Mouse (Mus musculus): ENCODE measurements around the gene Epha4. TPM values are rescaled to one million over a fixed set of nuclear protein-coding genes. Genes with fewer than 3 reads are reported as not detected.

Epha4 gene
- polyA plus RNA-seq, 1 experiment, result 5.2 TPM

DNA sequence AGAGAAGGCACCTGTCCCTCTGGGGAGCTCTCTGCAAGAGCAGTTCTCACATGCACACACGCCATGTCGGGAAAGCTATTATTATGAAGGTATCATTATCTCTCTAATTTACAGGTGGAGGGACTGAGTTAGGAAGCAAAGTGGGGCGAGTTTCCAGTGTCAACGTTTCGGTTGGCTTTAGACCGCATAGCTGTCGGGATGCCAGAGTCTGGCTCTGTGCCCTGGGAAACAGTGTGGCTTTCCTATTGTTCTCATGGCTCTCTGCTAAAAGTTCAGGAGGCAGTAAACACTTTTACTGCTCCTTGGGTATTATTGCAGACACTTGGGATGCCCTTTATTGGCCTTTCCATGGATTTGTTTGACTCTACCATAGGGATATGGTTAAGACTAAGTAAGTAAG is 144.0 kb downstream of the Epha4 start:
- TF ChIP-seq CTCF (conservative IDR thresholded peaks at IDR 0.05; ENCODE audit: insufficient read depth, insufficient read length, low read depth, low read length) (no peak), POLR2A (IDR thresholded peaks at IDR 0.05; ENCODE audit: low read depth, low read length) (no peak)
- peaks cover 1% of the 10 kb centered on the region; the same call in 1 of the 2 replicates for H3K36me3 ChIP-seq (ENCODE audit: control insufficient read depth, insufficient read depth, low read length)
- peak; percentile 51 for DNase-seq
- H3K27me3 ChIP-seq (replicated peaks; ENCODE audit: control insufficient read depth, insufficient read depth, low read length), result no peaks in the 10 kb centered on the region
- H3K4me3 ChIP-seq (ENCODE audit: insufficient read depth, low read depth, low read length), result no peak overlapping the region
- H3K27ac ChIP-seq (ENCODE audit: insufficient read depth, low read depth, low read length), result no peak overlapping the region
- 74% methylated on average over 7 of the region's 7 CpGs for WGBS
- H3K4me1 ChIP-seq (ENCODE audit: control insufficient read depth, insufficient read depth, low read length), result 0 out of 2 replicates have a peak, but pooled peaks cover 2% of the 10 kb centered on the region

DNA sequence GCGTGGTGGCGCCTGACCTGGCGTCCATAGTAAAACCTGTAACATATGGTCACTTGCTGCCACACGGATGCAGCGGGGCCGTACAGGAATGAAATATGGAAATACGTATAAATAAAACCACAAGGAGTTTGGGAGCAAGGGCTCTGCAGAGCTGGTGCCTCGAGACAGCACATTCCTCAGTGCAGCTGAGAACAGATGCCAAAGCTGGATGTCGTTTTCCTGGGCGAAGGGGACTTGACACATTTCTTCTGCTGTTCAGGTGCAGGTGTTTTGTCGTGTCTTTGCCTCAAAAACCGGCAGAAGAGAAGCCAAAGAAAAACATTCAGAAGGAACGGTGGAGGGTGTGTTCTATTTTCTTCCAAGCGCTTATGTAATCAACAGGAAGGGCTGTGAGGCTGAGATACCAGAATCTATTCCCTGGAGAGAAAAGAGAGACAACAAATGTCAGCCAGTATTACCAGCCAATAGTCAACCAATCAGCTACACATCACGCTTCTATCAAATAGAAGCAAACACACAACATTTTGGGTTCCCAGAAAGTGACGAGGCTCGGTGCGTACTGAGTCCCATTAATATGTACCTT is 145.5 kb downstream of the Epha4 start:
- DNase-seq, result peak; percentile 41
- TF ChIP-seq CTCF (conservative IDR thresholded peaks at IDR 0.05; ENCODE audit: insufficient read depth, insufficient read length, low read depth, low read length), result no peak
- no peak for TF ChIP-seq POLR2A (IDR thresholded peaks at IDR 0.05; ENCODE audit: low read depth, low read length)
- 0 out of 2 replicates have a peak, but pooled peaks cover 2% of the 10 kb centered on the region for H3K4me1 ChIP-seq (ENCODE audit: control insufficient read depth, insufficient read depth, low read length)
- no peak overlapping the region for H3K4me3 ChIP-seq (ENCODE audit: insufficient read depth, low read depth, low read length)
- WGBS, result 76% methylated on average over 18 of the region's 18 CpGs
- no peaks in the 10 kb centered on the region for H3K27me3 ChIP-seq (replicated peaks; ENCODE audit: control insufficient read depth, insufficient read depth, low read length)
- H3K36me3 ChIP-seq (ENCODE audit: control insufficient read depth, insufficient read depth, low read length), result no peaks in the 10 kb centered on the region; the same call in 1 of the 2 replicates
- no peak overlapping the region for H3K27ac ChIP-seq (ENCODE audit: insufficient read depth, low read depth, low read length)

DNA sequence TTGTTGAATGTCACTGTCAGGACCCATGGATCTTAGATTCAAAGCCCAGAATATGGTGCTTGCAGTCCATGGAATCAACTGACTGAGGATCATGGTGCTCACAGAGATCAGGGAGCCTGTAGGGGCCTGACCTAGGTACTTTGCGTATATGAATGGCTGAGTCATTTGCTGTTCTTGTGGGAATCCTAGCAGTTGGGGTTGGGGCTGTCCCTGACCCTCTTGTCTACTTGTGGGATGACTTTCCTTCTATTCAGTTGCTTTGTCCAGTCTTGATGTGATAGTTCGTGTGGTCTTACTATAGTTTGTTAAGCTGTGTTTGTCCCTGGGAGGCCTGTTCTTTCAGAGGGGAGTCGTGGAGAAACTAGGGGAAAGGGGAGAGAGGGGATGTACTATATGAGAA is 149.0 kb downstream of the Epha4 start:
- 0 out of 2 replicates have a peak, but pooled peaks cover 2% of the 10 kb centered on the region for H3K4me1 ChIP-seq (ENCODE audit: control insufficient read depth, insufficient read depth, low read length)
- H3K27me3 ChIP-seq (replicated peaks; ENCODE audit: control insufficient read depth, insufficient read depth, low read length), result no peaks in the 10 kb centered on the region
- H3K36me3 ChIP-seq (ENCODE audit: control insufficient read depth, insufficient read depth, low read length), result no peaks in the 10 kb centered on the region
- no peak overlapping the region for H3K4me3 ChIP-seq (ENCODE audit: insufficient read depth, low read depth, low read length)
- H3K27ac ChIP-seq (ENCODE audit: insufficient read depth, low read depth, low read length), result no peak overlapping the region
- no peak for DNase-seq
- WGBS, result 91% methylated on average over 3 of the region's 3 CpGs
- TF ChIP-seq POLR2A (IDR thresholded peaks at IDR 0.05; ENCODE audit: low read depth, low read length) (no peak), CTCF (conservative IDR thresholded peaks at IDR 0.05; ENCODE audit: insufficient read depth, insufficient read length, low read depth, low read length) (no peak)

DNA sequence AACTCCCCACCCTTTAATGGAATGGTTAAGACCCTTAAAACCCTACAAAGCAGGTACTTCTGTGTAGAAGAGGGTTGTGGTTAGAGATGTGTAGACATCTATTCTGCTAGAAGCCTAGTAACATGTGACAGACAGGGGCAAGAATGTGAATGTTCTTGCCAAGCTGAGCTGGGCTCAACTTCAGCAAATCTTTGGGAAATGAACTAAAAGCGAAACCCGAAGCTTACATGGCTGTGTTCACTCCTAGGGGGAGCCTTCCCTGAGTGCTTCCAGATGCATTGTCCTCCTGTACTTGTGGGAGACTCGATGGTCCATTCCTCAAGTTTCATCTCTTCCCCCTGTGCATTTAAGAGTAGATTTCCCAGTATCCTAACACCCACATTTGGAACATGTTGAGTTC is 150.3 kb downstream of the Epha4 start:
- DNase-seq, result no peak
- Histone ChIP-seq H3K4me1 (ENCODE audit: control insufficient read depth, insufficient read depth, low read length) (0 out of 2 replicates have a peak, but pooled peaks cover under 1% of the 10 kb centered on the region), H3K27me3 (replicated peaks; ENCODE audit: control insufficient read depth, insufficient read depth, low read length) (no peaks in the 10 kb centered on the region), H3K27ac (ENCODE audit: insufficient read depth, low read depth, low read length) (no peak overlapping the region), H3K36me3 (ENCODE audit: control insufficient read depth, insufficient read depth, low read length) (no peaks in the 10 kb centered on the region), H3K4me3 (ENCODE audit: insufficient read depth, low read depth, low read length) (no peak overlapping the region)
- TF ChIP-seq POLR2A (IDR thresholded peaks at IDR 0.05; ENCODE audit: low read depth, low read length), result no peak
- TF ChIP-seq CTCF (conservative IDR thresholded peaks at IDR 0.05; ENCODE audit: insufficient read depth, insufficient read length, low read depth, low read length), result no peak
- 68% methylated on average over 3 of the region's 3 CpGs for WGBS

DNA sequence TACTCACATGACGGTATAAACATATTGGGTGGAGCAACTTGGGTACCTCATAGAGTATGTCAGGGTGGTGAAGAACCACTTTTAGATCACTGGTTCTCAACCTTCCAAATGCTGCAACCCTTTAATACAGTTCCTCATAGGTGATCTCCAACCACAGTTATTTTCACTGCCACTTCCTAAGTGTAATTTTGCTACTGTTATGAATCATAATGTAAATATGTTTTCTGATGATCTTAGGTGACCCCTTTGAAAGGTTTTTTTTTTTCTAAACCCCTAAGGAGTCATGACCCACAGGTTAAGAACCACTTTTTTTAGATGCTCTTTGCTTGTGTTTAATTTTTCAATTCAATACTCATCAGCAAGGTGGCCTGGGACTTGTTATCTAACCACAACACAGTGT is 151.0 kb downstream of the Epha4 start:
- H3K4me1 ChIP-seq (ENCODE audit: control insufficient read depth, insufficient read depth, low read length), result no peaks in the 10 kb centered on the region
- TF ChIP-seq POLR2A (IDR thresholded peaks at IDR 0.05; ENCODE audit: low read depth, low read length), result no peak
- no peak for TF ChIP-seq CTCF (conservative IDR thresholded peaks at IDR 0.05; ENCODE audit: insufficient read depth, insufficient read length, low read depth, low read length)
- no peak overlapping the region for H3K4me3 ChIP-seq (ENCODE audit: insufficient read depth, low read depth, low read length)
- no peak overlapping the region for H3K27ac ChIP-seq (ENCODE audit: insufficient read depth, low read depth, low read length)
- no peak for DNase-seq
- no peaks in the 10 kb centered on the region for H3K36me3 ChIP-seq (ENCODE audit: control insufficient read depth, insufficient read depth, low read length)
- H3K27me3 ChIP-seq (replicated peaks; ENCODE audit: control insufficient read depth, insufficient read depth, low read length), result no peaks in the 10 kb centered on the region
- whole genome bisulfite sequencing, result 100% methylated on average over 1 of the region's 1 CpGs

DNA sequence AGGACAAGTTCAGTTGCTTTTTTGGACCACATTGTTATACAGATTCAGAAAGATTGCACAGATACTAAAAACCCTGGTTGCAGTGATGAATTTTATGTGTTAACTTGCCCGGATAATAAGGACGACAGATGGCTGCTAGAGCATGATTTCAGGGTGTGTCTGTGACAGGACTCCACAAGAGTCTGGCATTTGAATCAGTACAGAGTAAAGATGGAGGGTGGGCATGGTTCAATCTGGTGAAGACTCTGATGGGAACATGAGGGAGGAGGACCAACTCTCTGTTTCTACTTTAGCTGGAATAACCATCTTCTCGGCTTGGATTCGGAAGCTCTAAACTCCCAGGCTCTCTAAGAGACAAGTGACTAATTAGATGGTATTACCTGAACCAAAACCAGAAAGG is 168.4 kb downstream of the Epha4 start:
- 93% methylated on average over 4 of the region's 4 CpGs for WGBS
- no peak overlapping the region for H3K27ac ChIP-seq (ENCODE audit: insufficient read depth, low read depth, low read length)
- H3K4me3 ChIP-seq (ENCODE audit: insufficient read depth, low read depth, low read length), result no peak overlapping the region
- H3K27me3 ChIP-seq (replicated peaks; ENCODE audit: control insufficient read depth, insufficient read depth, low read length), result no peaks in the 10 kb centered on the region
- DNase-seq, result no peak
- H3K4me1 ChIP-seq (ENCODE audit: control insufficient read depth, insufficient read depth, low read length), result no peaks in the 10 kb centered on the region
- no peaks in the 10 kb centered on the region for H3K36me3 ChIP-seq (ENCODE audit: control insufficient read depth, insufficient read depth, low read length)
- TF ChIP-seq POLR2A (IDR thresholded peaks at IDR 0.05; ENCODE audit: low read depth, low read length), result no peak
- no peak for TF ChIP-seq CTCF (conservative IDR thresholded peaks at IDR 0.05; ENCODE audit: insufficient read depth, insufficient read length, low read depth, low read length)

DNA sequence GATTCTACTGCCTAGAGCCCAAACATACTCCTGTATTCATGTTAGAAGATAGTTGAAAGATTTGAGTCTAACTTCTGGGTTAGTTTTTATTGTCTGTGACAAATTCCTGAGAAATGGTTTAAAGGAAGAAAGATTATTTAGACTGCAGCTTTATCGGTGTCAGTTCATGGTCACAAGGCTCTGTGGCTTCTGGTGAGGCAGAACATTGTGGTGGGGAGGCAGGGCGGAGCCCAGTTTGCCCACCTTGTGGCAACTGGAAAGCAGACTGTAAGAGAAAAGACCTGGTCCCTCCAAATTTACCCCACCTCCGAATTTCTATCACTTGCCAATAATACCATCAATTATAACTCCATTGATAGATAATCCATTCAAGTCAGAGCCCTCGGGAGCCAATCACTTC is 171.1 kb downstream of the Epha4 start:
- TF ChIP-seq CTCF (conservative IDR thresholded peaks at IDR 0.05; ENCODE audit: insufficient read depth, insufficient read length, low read depth, low read length), result no peak
- TF ChIP-seq POLR2A (IDR thresholded peaks at IDR 0.05; ENCODE audit: low read depth, low read length), result no peak
- no peak for DNase-seq
- no peaks in the 10 kb centered on the region for H3K4me1 ChIP-seq (ENCODE audit: control insufficient read depth, insufficient read depth, low read length)
- H3K27ac ChIP-seq (ENCODE audit: insufficient read depth, low read depth, low read length), result no peak overlapping the region
- WGBS, result 90% methylated on average over 4 of the region's 4 CpGs
- no peaks in the 10 kb centered on the region for H3K27me3 ChIP-seq (replicated peaks; ENCODE audit: control insufficient read depth, insufficient read depth, low read length)
- H3K4me3 ChIP-seq (ENCODE audit: insufficient read depth, low read depth, low read length), result no peak overlapping the region
- no peaks in the 10 kb centered on the region for H3K36me3 ChIP-seq (ENCODE audit: control insufficient read depth, insufficient read depth, low read length)
